Mouse (Mus musculus): ENCODE measurements at regions not wholly inside any gene's neighbourhood (a gene's known extent, or its start where the extent isn't known, plus 50 kb on each side); places are given as distances from the start of the nearest gene placed in this dataset.

DNA sequence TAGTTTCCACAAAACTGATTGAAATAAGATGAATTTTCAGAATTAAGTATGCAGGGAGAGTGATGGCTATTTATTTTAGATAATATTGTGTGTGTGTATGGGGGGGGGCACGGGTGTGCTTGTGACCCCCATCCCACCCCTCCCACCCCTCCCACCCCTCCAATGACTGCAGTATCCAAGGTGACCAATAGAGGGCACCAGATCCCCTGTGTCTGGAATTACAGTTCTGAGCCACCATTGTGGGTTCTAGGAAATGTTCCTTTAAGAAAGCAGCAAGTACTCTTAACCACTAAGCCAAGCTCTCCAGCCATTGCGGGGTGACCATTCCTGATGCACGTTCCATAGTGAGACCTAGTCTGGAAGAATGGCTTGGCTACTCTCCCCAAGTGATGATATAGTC lies 101.1 kb upstream of the Rxfp2 start:
- TF ChIP-seq CTCF (IDR thresholded peaks at IDR 0.05; ENCODE audit: low read depth) (peak; percentile 36; the same call in 1 of the 2 replicates), EP300 (IDR thresholded peaks at IDR 0.05; ENCODE audit: low read depth) (no peak)

Data from liver, embryonic 14.5 days (tissue).